Mouse (Mus musculus) C2C12 (cell line): ENCODE data around the gene Tspan4.

Source experiments
- CEBPB ChIP-seq: IDR thresholded peaks from one replicate; pipeline ENCODE4 v1.6.1; 2011; ENCODE audit warnings: low read depth, mild to moderate bottlenecking, control low read depth, moderate library complexity
- CTCF ChIP-seq: IDR thresholded peaks from one replicate; pipeline ENCODE4 v1.5.1; 2011; ENCODE audit not compliant: control insufficient read depth, insufficient read depth, insufficient read length
- MYOD1 ChIP-seq: IDR thresholded peaks from one replicate; pipeline ENCODE4 v1.6.1; 2011; ENCODE audit warnings: low read depth; ENCODE audit not compliant: control insufficient read depth, insufficient read length
- USF1 ChIP-seq: IDR thresholded peaks from one replicate; pipeline ENCODE4 v1.6.1; 2011; ENCODE audit warnings: low read depth, mild to moderate bottlenecking, control low read depth, moderate library complexity

DNA sequence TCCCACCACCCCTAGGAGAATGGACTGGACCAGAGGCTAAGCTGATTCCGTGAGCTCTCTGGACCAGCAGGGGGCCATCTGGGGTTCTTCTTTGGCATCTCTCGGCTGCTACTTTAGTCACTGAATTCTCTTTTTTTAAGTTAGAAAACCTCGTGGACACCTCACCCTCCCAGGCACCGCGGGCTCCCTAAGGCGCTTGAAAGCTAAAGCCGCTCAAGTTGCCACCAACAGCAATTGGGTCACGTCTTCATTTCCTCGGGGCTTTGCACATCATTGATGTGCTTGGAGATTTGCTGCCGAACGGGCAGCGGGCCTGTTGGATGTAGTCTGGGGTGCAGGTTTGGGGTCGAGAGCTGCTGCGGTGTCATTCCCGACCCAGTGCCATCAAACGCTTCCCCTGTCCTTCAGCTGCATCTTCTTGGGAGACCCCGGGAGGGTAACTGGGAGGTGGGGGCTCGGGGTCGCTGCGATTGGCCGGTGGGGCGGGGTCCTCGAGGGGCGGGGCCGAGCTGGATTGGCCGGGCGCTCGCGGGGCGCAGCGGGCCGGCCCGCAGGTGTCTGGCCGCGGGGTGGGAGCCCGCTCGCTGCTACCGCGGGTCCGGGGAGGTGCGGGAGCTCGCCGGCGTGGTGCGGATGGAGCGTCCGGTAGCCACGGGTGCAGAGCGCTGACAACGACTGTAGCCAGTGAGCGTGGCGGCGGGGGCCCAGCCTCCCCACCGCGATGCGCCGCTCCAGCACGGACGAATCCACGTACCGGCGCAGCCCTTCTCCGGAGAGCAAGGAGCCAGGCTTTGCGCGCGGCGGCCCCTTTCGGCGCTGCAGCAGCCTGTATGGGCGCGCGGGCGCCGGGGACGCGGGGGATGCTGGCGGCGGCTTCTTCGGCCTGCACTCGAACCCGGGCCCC, 6.7 kb downstream of the Tspan4 start:
- TF ChIP-seq CTCF (no peak), USF1 (no peak), CEBPB (no peak), MYOD1 (no peak)
